Mouse (Mus musculus): ENCODE data around the gene Ephb3. TPM values are rescaled to one million over a fixed set of nuclear protein-coding genes. Genes with fewer than 3 reads are reported as not detected.

The Ephb3 gene
- polyA plus RNA-seq, 1 experiment from 2014 or later, result 9.5 TPM

GRCm38 (mm10) chr16:21212369-21212768 is 7.8 kb downstream of the Ephb3 start:
- H3K9ac ChIP-seq (ENCODE audit: low read length), result no peak overlapping the region

GRCm38 (mm10) chr16:21213939-21214338 is 9.4 kb downstream of the Ephb3 start:
- no peaks in the 10 kb centered on the region for H3K27me3 ChIP-seq (ENCODE audit: control insufficient read depth, insufficient read depth, low read length)
- H3K4me3 ChIP-seq (ENCODE audit: low read length), result no peak overlapping the region
- no peak overlapping the region for H3K9ac ChIP-seq (ENCODE audit: low read length)
- WGBS, result 87% methylated on average over 7 of the region's 7 CpGs
- no peak overlapping the region for H3K4me2 ChIP-seq (ENCODE audit: low read depth, low read length)
- ATAC-seq (replicated peaks; ENCODE audit: extremely low read depth, insufficient read depth, low FRiP score), result no peak
- peaks cover 7% of the 10 kb centered on the region for H3K36me3 ChIP-seq (ENCODE audit: control insufficient read depth, insufficient read depth)
- no peak overlapping the region for H3K27ac ChIP-seq (ENCODE audit: low read length)
- H3K9me3 ChIP-seq (replicated peaks; ENCODE audit: control insufficient read depth, low read length), result no peaks in the 10 kb centered on the region
- H3K4me1 ChIP-seq (ENCODE audit: control insufficient read depth, insufficient read depth, low read length), result peaks cover 48% of the 10 kb centered on the region

More at GRCm38 (mm10) chr16:21212369-21212768, 7.8 kb downstream of the Ephb3 start:
- no peaks in the 10 kb centered on the region for H3K36me3 ChIP-seq (ENCODE audit: control insufficient read depth, insufficient read depth)
- no peak for ATAC-seq (replicated peaks; ENCODE audit: extremely low read depth, insufficient read depth, low FRiP score)
- no peaks in the 10 kb centered on the region for H3K9me3 ChIP-seq (replicated peaks; ENCODE audit: control insufficient read depth, low read length)
- no peak overlapping the region for H3K27ac ChIP-seq (ENCODE audit: low read length)
- no peak overlapping the region for H3K4me3 ChIP-seq (ENCODE audit: low read length)
- peaks cover 52% of the 10 kb centered on the region for H3K4me1 ChIP-seq (ENCODE audit: control insufficient read depth, insufficient read depth, low read length)
- 71% methylated on average over 1 of the region's 1 CpGs for WGBS
- no peak overlapping the region for H3K4me2 ChIP-seq (ENCODE audit: low read depth, low read length)
- no peaks in the 10 kb centered on the region for H3K27me3 ChIP-seq (ENCODE audit: control insufficient read depth, insufficient read depth, low read length)

DNA sequence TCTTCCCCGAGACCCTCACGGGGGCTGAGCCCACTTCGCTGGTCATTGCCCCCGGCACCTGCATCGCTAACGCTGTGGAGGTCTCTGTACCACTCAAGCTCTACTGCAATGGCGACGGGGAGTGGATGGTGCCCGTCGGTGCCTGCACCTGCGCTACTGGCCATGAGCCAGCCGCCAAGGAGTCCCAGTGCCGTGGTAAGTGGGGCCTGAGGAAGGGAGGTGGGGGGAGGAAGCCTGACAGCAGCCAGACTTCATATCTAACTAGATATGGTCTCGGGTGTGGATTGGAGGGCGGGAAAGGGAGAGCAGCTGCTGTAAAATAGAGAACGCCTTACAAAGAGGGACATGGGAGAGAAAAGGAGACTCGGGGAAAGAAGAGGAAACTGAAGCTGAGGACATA is 10.2 kb downstream of the Ephb3 start:
- no peak overlapping the region for H3K9ac ChIP-seq (ENCODE audit: low read length)
- H3K9me3 ChIP-seq (replicated peaks; ENCODE audit: control insufficient read depth, low read length), result no peaks in the 10 kb centered on the region
- no peak overlapping the region for H3K4me3 ChIP-seq (ENCODE audit: low read length)
- peak overlapping the region; percentile 22; the same call in 1 of the 2 replicates for H3K27ac ChIP-seq (ENCODE audit: low read length)
- no peaks in the 10 kb centered on the region for H3K27me3 ChIP-seq (ENCODE audit: control insufficient read depth, insufficient read depth, low read length)
- H3K4me2 ChIP-seq (ENCODE audit: low read depth, low read length), result peak overlapping the region; percentile 22; the same call in 1 of the 2 replicates
- H3K4me1 ChIP-seq (ENCODE audit: control insufficient read depth, insufficient read depth, low read length), result peaks cover 49% of the 10 kb centered on the region
- peaks cover 16% of the 10 kb centered on the region for H3K36me3 ChIP-seq (ENCODE audit: control insufficient read depth, insufficient read depth)
- WGBS, result 37% methylated on average over 17 of the region's 17 CpGs
- ATAC-seq (replicated peaks; ENCODE audit: extremely low read depth, insufficient read depth, low FRiP score), result peak; percentile 29; the same call in 1 of the 2 replicates

- no peak overlapping the region for H3K9ac ChIP-seq (ENCODE audit: low read length)
- H3K4me3 ChIP-seq (ENCODE audit: low read length), result no peak overlapping the region
- H3K27me3 ChIP-seq (ENCODE audit: control insufficient read depth, insufficient read depth, low read length), result no peaks in the 10 kb centered on the region
- H3K27ac ChIP-seq (ENCODE audit: low read length), result peak overlapping the region; percentile 19; the same call in 1 of the 2 replicates
- 20% methylated on average over 4 of the region's 4 CpGs for WGBS
- H3K9me3 ChIP-seq (replicated peaks; ENCODE audit: control insufficient read depth, low read length), result no peaks in the 10 kb centered on the region
- ATAC-seq (replicated peaks; ENCODE audit: extremely low read depth, insufficient read depth, low FRiP score), result peak; percentile 39; the same call in 1 of the 2 replicates
- H3K36me3 ChIP-seq (ENCODE audit: control insufficient read depth, insufficient read depth), result peaks cover 20% of the 10 kb centered on the region
- peaks cover 45% of the 10 kb centered on the region for H3K4me1 ChIP-seq (ENCODE audit: control insufficient read depth, insufficient read depth, low read length)
- H3K4me2 ChIP-seq (ENCODE audit: low read depth, low read length), result no peak overlapping the region
Observed at GRCm38 (mm10) chr16:21216047-21216446, 11.5 kb downstream of the Ephb3 start.

- Histone ChIP-seq H3K27me3 (ENCODE audit: control insufficient read depth, insufficient read depth, low read length) (no peaks in the 10 kb centered on the region), H3K4me2 (ENCODE audit: low read depth, low read length) (no peak overlapping the region), H3K36me3 (ENCODE audit: control insufficient read depth, insufficient read depth) (peaks cover 26% of the 10 kb centered on the region), H3K9ac (ENCODE audit: low read length) (no peak overlapping the region), H3K27ac (ENCODE audit: low read length) (no peak overlapping the region), H3K4me1 (ENCODE audit: control insufficient read depth, insufficient read depth, low read length) (peaks cover 36% of the 10 kb centered on the region), H3K9me3 (replicated peaks; ENCODE audit: control insufficient read depth, low read length) (no peaks in the 10 kb centered on the region), H3K4me3 (ENCODE audit: low read length) (no peak overlapping the region)
- no peak for ATAC-seq (replicated peaks; ENCODE audit: extremely low read depth, insufficient read depth, low FRiP score)
- WGBS, result 70% methylated on average over 14 of the region's 14 CpGs
Observed at GRCm38 (mm10) chr16:21217233-21217632, 12.7 kb downstream of the Ephb3 start.

GRCm38 (mm10) chr16:21219656-21220055 is 15.1 kb downstream of the Ephb3 start:
- Histone ChIP-seq H3K9me3 (replicated peaks; ENCODE audit: control insufficient read depth, low read length) (no peaks in the 10 kb centered on the region), H3K27me3 (ENCODE audit: control insufficient read depth, insufficient read depth, low read length) (no peaks in the 10 kb centered on the region), H3K9ac (ENCODE audit: low read length) (no peak overlapping the region), H3K4me3 (ENCODE audit: low read length) (no peak overlapping the region), H3K36me3 (ENCODE audit: control insufficient read depth, insufficient read depth) (peaks cover 33% of the 10 kb centered on the region), H3K27ac (ENCODE audit: low read length) (no peak overlapping the region), H3K4me1 (ENCODE audit: control insufficient read depth, insufficient read depth, low read length) (peaks cover 33% of the 10 kb centered on the region), H3K4me2 (ENCODE audit: low read depth, low read length) (no peak overlapping the region)
- ATAC-seq (replicated peaks; ENCODE audit: extremely low read depth, insufficient read depth, low FRiP score), result no peak
- WGBS, result 67% methylated on average over 4 of the region's 4 CpGs

DNA sequence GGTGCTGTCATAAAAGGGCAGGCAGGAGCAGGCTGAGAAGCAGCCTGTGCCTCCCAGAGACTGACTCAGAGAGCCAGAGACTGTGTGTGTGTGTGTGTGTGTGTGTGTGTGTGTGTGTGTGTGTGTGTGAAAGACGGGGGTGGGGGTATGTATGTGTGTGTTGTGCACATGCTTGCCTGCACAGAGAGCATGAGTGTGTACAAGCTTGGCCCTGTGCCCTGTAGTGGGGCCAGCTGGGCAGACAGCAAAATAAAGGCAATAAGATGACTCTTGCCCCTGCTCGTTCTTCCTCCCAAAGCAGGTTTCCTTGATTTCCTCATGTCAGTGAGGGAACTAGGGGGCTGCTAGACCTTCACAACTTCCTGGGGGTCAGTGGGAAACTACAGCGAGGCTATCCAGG is 18.5 kb downstream of the Ephb3 start:
- peaks cover 16% of the 10 kb centered on the region for H3K4me1 ChIP-seq (ENCODE audit: control insufficient read depth, insufficient read depth, low read length)
- no peaks in the 10 kb centered on the region for H3K9me3 ChIP-seq (replicated peaks; ENCODE audit: control insufficient read depth, low read length)
- H3K9ac ChIP-seq (ENCODE audit: low read length), result no peak overlapping the region
- WGBS, result 40% methylated on average over 3 of the region's 3 CpGs
- ATAC-seq (replicated peaks; ENCODE audit: extremely low read depth, insufficient read depth, low FRiP score), result no peak
- H3K27me3 ChIP-seq (ENCODE audit: control insufficient read depth, insufficient read depth, low read length), result no peaks in the 10 kb centered on the region
- no peak overlapping the region for H3K4me3 ChIP-seq (ENCODE audit: low read length)
- H3K27ac ChIP-seq (ENCODE audit: low read length), result no peak overlapping the region
- no peak overlapping the region for H3K4me2 ChIP-seq (ENCODE audit: low read depth, low read length)
- H3K36me3 ChIP-seq (ENCODE audit: control insufficient read depth, insufficient read depth), result peaks cover 33% of the 10 kb centered on the region

GRCm38 (mm10) chr16:21224648-21225240 is 20.2 kb downstream of the Ephb3 start:
- Histone ChIP-seq H3K9me3 (replicated peaks; ENCODE audit: control insufficient read depth, low read length) (no peaks in the 10 kb centered on the region), H3K9ac (ENCODE audit: low read length) (no peak overlapping the region; the same call in 1 of the 2 replicates), H3K4me3 (ENCODE audit: low read length) (no peak overlapping the region), H3K4me2 (ENCODE audit: low read depth, low read length) (no peak overlapping the region), H3K4me1 (ENCODE audit: control insufficient read depth, insufficient read depth, low read length) (peaks cover 14% of the 10 kb centered on the region), H3K36me3 (ENCODE audit: control insufficient read depth, insufficient read depth) (peaks cover 18% of the 10 kb centered on the region; the same call in 1 of the 2 replicates), H3K27ac (ENCODE audit: low read length) (no peak overlapping the region), H3K27me3 (ENCODE audit: control insufficient read depth, insufficient read depth, low read length) (no peaks in the 10 kb centered on the region)
- peak; percentile 22; the same call in 1 of the 2 replicates for ATAC-seq (replicated peaks; ENCODE audit: extremely low read depth, insufficient read depth, low FRiP score)
- WGBS, result 35% methylated on average over 4 of the region's 4 CpGs

- no peak overlapping the region for H3K27ac ChIP-seq (ENCODE audit: low read length)
- WGBS, result 70% methylated on average over 6 of the region's 6 CpGs
- ATAC-seq (replicated peaks; ENCODE audit: extremely low read depth, insufficient read depth, low FRiP score), result no peak
Observed at GRCm38 (mm10) chr16:21226629-21227028, 22.1 kb downstream of the Ephb3 start.

More at GRCm38 (mm10) chr16:21226629-21227028, 22.1 kb downstream of the Ephb3 start:
- no peak overlapping the region for H3K4me2 ChIP-seq (ENCODE audit: low read depth, low read length)
- peaks cover 2% of the 10 kb centered on the region; the same call in 1 of the 2 replicates for H3K27me3 ChIP-seq (ENCODE audit: control insufficient read depth, insufficient read depth, low read length)
- no peak overlapping the region for H3K4me3 ChIP-seq (ENCODE audit: low read length)
- no peaks in the 10 kb centered on the region for H3K9me3 ChIP-seq (replicated peaks; ENCODE audit: control insufficient read depth, low read length)
- peaks cover 11% of the 10 kb centered on the region for H3K4me1 ChIP-seq (ENCODE audit: control insufficient read depth, insufficient read depth, low read length)
- H3K9ac ChIP-seq (ENCODE audit: low read length), result no peak overlapping the region
- H3K36me3 ChIP-seq (ENCODE audit: control insufficient read depth, insufficient read depth), result peaks cover 9% of the 10 kb centered on the region; the same call in 1 of the 2 replicates
